Mouse (Mus musculus) thymus, postnatal 10 days (tissue): ENCODE results near the gene Arhgap42.

Experiments used
- DNase-seq, 2 experiments: peaks; one replicate each; pipeline ENCODE4 v3.0.0; 2021; ENCODE audit warnings: low spot score in 2 of 2

The Arhgap42 gene

GRCm38 (mm10) chr9:9027445-9027844 lies 211.5 kb downstream of the Arhgap42 start:
- no peak for DNase-seq

DNA sequence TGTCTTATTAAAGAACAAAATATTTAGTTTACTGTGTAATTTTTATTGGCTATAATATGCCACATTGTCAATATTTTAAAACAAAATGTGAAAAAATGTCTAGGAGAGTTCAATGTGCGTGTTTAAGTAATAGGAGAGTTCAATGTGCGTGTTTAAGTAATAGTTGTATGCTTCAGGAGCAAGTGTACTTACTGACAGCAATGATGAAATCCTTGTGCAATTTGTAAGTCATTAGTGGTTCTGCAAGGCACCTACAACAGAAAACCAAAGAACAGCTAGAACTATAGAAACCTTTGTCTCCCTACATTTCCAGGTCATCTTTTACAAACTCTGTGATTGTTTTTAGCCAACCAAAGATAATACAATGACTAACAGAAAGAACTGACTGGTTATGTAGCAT lies 223.8 kb downstream of the Arhgap42 start:
- no peak for DNase-seq

DNA sequence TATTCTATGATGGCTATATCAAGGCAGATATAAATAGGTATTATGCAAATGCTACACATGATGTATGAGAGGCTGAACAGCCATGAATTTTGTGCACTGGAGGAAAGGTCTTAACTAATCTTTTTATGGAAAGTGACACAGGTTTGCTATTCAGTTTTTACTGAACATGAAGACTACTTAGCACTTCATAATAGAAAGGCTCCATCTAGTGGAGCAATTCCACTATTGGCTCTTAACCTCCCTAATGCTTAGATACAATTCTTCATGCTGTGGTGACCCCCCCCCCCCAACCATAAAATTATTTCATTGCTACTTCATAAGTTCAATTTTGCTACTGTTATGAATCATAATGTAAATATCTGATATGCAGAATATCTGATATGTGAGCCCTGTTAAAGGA lies 237.7 kb downstream of the Arhgap42 start:
- DNase-seq: no peak

DNA sequence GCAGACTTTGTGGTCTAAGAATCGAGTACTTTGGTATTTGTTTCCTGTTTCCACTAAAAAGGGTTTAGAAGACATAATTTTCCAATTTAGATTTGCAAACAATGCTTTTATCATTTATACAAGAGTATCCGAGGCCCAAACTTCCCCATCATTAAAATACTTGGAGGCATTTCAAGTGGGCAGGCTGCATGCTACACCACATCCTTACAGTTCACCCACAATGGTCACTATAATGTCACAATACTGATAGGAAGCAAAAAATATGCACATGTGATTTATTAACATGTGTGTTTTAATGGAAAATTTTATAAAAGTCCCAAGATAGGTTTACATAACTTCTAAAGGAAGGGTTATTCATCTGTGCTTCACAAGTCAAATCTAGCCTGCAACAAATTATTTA lies 242.4 kb downstream of the Arhgap42 start:
- no peak for DNase-seq

DNA sequence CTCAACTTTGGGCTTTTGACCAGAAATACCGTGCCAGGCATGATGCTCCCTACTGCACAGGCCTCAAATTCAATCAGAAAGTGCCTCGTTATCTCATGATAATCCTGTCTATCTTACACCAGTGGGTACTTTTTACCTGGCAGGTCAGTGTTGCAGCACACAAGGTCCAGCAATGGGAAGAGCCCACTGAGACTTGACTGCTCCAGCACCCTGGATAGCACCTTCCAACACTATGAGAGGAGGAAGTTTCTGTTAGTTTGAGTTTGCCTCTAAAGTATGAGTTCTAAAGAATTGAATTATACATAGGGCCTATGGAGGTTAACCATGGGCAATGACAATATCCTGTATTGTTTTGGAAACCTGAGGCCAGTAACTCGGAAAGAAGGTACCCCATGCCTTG lies 256.6 kb downstream of the Arhgap42 start:
- no peak for DNase-seq

- no peak for DNase-seq
Observed at GRCm38 (mm10) chr9:8977775-8978174, 261.1 kb downstream of the Arhgap42 start.

DNA sequence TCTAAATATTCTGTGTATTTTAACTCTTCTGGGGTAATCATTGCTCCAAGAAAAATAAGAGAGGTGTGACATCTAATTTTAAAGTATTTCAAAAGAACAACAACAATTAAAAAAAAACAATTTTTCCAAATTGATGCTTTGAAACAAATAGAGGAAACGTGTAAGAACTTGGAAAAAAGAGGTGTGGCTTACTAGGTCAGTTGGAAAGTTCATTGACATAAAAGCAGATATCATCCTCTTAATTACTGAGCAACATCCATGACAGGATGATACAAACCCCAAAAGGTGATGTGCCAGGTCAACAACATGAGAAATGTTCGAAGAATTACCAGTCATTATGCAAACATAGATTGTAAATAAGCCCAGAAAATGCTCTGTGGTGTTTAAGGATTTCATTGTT lies 267.4 kb downstream of the Arhgap42 start, which contains the start of gene Gm16485:
Gene Gm16485, plus strand, starts transcription at position 301 of the 400 bp plus-strand sequence.
- no peak for DNase-seq

GRCm38 (mm10) chr9:8970240-8970639 lies 268.7 kb downstream of the Arhgap42 start:
- DNase-seq: no peak

GRCm38 (mm10) chr9:8964512-8965133 lies 274.3 kb downstream of the Arhgap42 start:
- peak in 1 of 2 experiments; percentile 3 for DNase-seq

DNA sequence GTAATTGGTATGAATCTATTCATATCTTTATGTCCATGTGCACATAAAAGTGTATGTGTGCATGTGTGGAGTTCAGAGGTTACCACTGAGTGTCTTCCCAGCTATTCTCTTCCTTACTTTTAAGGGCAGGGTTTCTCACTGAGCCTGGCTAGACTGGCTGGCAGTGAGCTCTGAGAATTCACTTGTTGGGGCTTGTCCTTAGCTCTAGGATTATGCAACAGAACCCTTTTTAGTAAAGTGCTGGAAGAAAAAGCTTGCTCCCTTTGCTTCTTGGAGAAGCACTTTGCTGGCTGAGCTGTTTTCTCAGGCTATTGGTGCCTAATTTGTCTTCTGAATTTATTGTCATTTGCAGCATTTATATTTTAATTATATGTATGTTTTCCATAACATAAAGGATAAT lies 285.6 kb downstream of the Arhgap42 start:
- DNase-seq: no peak
